Mouse (Mus musculus) embryonic stem cell, embryonic (primary cell): ENCODE data around the gene Vps54.

Experiments used
- CTCF ChIA-PET, 4 experiments: fragments of 300-600 bp in 2 of 4; fragments of 350-600 bp in 2 of 4; sonication (Branson Sonifier 250); formaldehyde crosslinking; loops; one replicate each; lab custom pipeline; 2022; ENCODE audit warnings: inconsistent platforms in 2 of 4; lab: Charles Lee
- POLR2A ChIA-PET, 4 experiments: fragments of 300-600 bp in 2 of 4; fragments of 350-600 bp in 2 of 4; sonication (Branson Sonifier 250); formaldehyde crosslinking; loops; one replicate each; lab custom pipeline; 2022; ENCODE audit warnings: antibody characterized with exemption in 4 of 4, inconsistent platforms in 1 of 4; lab: Charles Lee

The Vps54 gene

GRCm38 (mm10) chr11:21368466-21368865 lies 129.4 kb downstream of the Vps54 start:
- ChIA-PET POLR2A (interaction anchor here in 2 of 4 experiments (0.7 to 2.3 kb wide), 5 partner anchors 8 to 276 kb away, joined by 3 to 6 read pairs (median 3); no protein-coding TSS in a partner anchor), CTCF (no interaction called here)

GRCm38 (mm10) chr11:21369248-21370016 lies 130.4 kb downstream of the Vps54 start:
- CTCF ChIA-PET = no interaction called here
- POLR2A ChIA-PET = interaction anchor here in 2 of 4 experiments (0.6 to 2.3 kb wide), 10 partner anchors 9 to 131 kb away, joined by 3 to 6 read pairs (median 3); partner anchors contain the start of gene Vps54 (in 1 of the 2)

GRCm38 (mm10) chr11:21370399-21371121 lies 131.5 kb downstream of the Vps54 start:
- CTCF ChIA-PET = no interaction called here
- POLR2A ChIA-PET = interaction anchor here in 3 of 4 experiments (0.6 to 1.3 kb wide), 8 partner anchors 32 to 181 kb away, joined by 3 to 4 read pairs (median 3); partner anchors contain the start of gene Vps54 (in 1 of the 3)
